Mouse (Mus musculus) midbrain, embryonic 11.5 days (tissue): ENCODE measurements around the gene Olfr320. TPM values are rescaled to one million over a fixed set of nuclear protein-coding genes. Genes with fewer than 3 reads are reported as not detected.
"Not testable (repeated sequence)": the region's sequence is repeated elsewhere in the genome, so short reads cannot be mapped to it uniquely, and the experiment has no call there.

Experiments used
- ATAC-seq: fragments of 200-750 bp; cut with Nextera tagmentation; 2 replicates; pipeline ENCODE4 v1.8.0; 2017; ENCODE audit warnings: moderate TSS enrichment, moderate library complexity; ENCODE audit not compliant: low FRiP score
- DNase-seq: peaks from one replicate; pipeline ENCODE4 v3.0.0; 2015; ENCODE audit warnings: low spot score; ENCODE audit errors: missing footprints
- H3K27ac ChIP-seq: fragments of 300-500 bp; sonication (generic); 2 replicates; pipeline ENCODE4 v1.5.1; 2014; ENCODE audit warnings: low read depth, low read length
- H3K27me3 ChIP-seq: fragments of 300-500 bp; sonication (generic); 2 replicates; pipeline ENCODE4 v1.6.1; 2014; ENCODE audit warnings: mild to moderate bottlenecking, low read length, moderate library complexity, mixed read lengths; ENCODE audit not compliant: control insufficient read depth, insufficient read depth
- H3K36me3 ChIP-seq: fragments of 300-500 bp; sonication (generic); 2 replicates; pipeline ENCODE4 v1.6.1; 2014; ENCODE audit warnings: mild to moderate bottlenecking, low read length, moderate library complexity, mixed read lengths; ENCODE audit not compliant: control insufficient read depth, insufficient read depth
- H3K4me1 ChIP-seq: fragments of 300-500 bp; sonication (generic); 2 replicates; pipeline ENCODE4 v1.6.1; 2014; ENCODE audit warnings: low read length; ENCODE audit not compliant: control insufficient read depth, insufficient read depth
- H3K4me2 ChIP-seq: fragments of 300-500 bp; sonication (generic); 2 replicates; pipeline ENCODE4 v1.6.1; 2014; ENCODE audit warnings: mild to moderate bottlenecking, moderate library complexity
- H3K4me3 ChIP-seq: fragments of 300-500 bp; sonication (generic); 2 replicates; pipeline ENCODE4 v1.5.1; 2014; ENCODE audit warnings: low read depth, low read length
- H3K9ac ChIP-seq: fragments of 300-500 bp; sonication (generic); 2 replicates; pipeline ENCODE4 v1.6.1; 2014; ENCODE audit warnings: low read length
- H3K9me3 ChIP-seq: fragments of 300-500 bp; sonication (generic); 2 replicates; pipeline ENCODE4 v1.6.1; 2016; ENCODE audit warnings: low read length; ENCODE audit not compliant: control insufficient read depth
- WGBS: fragments of 180-500 bp; shearing (Covaris S2); extraction: QIAGEN DNeasy Blood & Tissue Kit; methylation state at CpG from one replicate; pipeline ENCODE4 v1.1.7; 2014; 5-methylcytosine and 5-hydroxymethylcytosine counted together
- polyA plus RNA-seq: library from polyadenylated mRNA; unstranded; fragments of >200 nt; fragmentation: Nextera tagmentation; extraction: Ambion mirVana; gene quantifications from 2 replicates; pipeline ENCODE4 v1.2.1, GENCODE M21; 2014

Olfr320 gene
- polyA plus RNA-seq, 1 experiment from 2014 or later = not detected

GRCm38 (mm10) chr11:58655151-58655550 is 25.7 kb upstream of the Olfr320 start:
- no peaks in the 10 kb centered on the region for H3K4me1 ChIP-seq
- 90% methylated on average over 3 of the region's 3 CpGs for WGBS
- ATAC-seq (no peak), DNase-seq (no peak)
- no peaks in the 10 kb centered on the region for H3K9me3 ChIP-seq
- no peaks in the 10 kb centered on the region for H3K27me3 ChIP-seq
- no peaks in the 10 kb centered on the region for H3K36me3 ChIP-seq
- H3K27ac ChIP-seq = no peak overlapping the region
- H3K4me2 ChIP-seq = no peak overlapping the region
- H3K4me3 ChIP-seq = no peak overlapping the region
- no peak overlapping the region for H3K9ac ChIP-seq

- Histone ChIP-seq H3K9me3 (no peaks in the 10 kb centered on the region), H3K4me1 (no peaks in the 10 kb centered on the region), H3K36me3 (no peaks in the 10 kb centered on the region), H3K27ac (no peak within 1 kb of the TSS), H3K9ac (no peak within 1 kb of the TSS), H3K27me3 (no peaks in the 10 kb centered on the region), H3K4me2 (no peak within 1 kb of the TSS), H3K4me3 (no peak within 1 kb of the TSS)
- ATAC-seq (no peak), DNase-seq (no peak)
- WGBS = 79% methylated on average over 4 of the region's 4 CpGs
These were observed 22.3 kb upstream of the Olfr320 start, which contains the start of gene Olfr322 for GRCm38 (mm10) chr11:58658596-58658995. Olfr322 (plus strand) TSS chr11:58658782.

- no peaks in the 10 kb centered on the region for H3K36me3 ChIP-seq
- H3K4me2 ChIP-seq = no peak overlapping the region
- ATAC-seq (no peak), DNase-seq (no peak)
- no peaks in the 10 kb centered on the region for H3K27me3 ChIP-seq
- H3K4me3 ChIP-seq = no peak overlapping the region
- H3K9ac ChIP-seq = no peak overlapping the region
- no peaks in the 10 kb centered on the region for H3K9me3 ChIP-seq
- H3K27ac ChIP-seq = no peak overlapping the region
- no peaks in the 10 kb centered on the region for H3K4me1 ChIP-seq
These were observed 11.6 kb upstream of the Olfr320 start for GRCm38 (mm10) chr11:58669252-58669651.

GRCm38 (mm10) chr11:58671825-58672224 is 9.1 kb upstream of the Olfr320 start:
- no peak overlapping the region for H3K4me3 ChIP-seq
- H3K27me3 ChIP-seq = no peaks in the 10 kb centered on the region
- no peak overlapping the region for H3K27ac ChIP-seq
- DNase-seq = no peak
- H3K4me2 ChIP-seq = no peak overlapping the region
- H3K4me1 ChIP-seq = no peaks in the 10 kb centered on the region
- 58% methylated on average over 4 of the region's 4 CpGs for WGBS
- no peaks in the 10 kb centered on the region for H3K36me3 ChIP-seq
- no peaks in the 10 kb centered on the region for H3K9me3 ChIP-seq
- no peak for ATAC-seq
- H3K9ac ChIP-seq = no peak overlapping the region

GRCm38 (mm10) chr11:58698862-58699261 is 18.0 kb downstream of the Olfr320 start, which contains the start of gene Olfr319:
Olfr319 (plus strand) TSS chr11:58699162.
- peaks cover 3% of the 10 kb centered on the region for H3K9me3 ChIP-seq
- no peaks in the 10 kb centered on the region for H3K36me3 ChIP-seq
- no peak within 1 kb of the TSS for H3K27ac ChIP-seq
- no peak for ATAC-seq
- no peak within 1 kb of the TSS for H3K4me2 ChIP-seq
- 89% methylated on average over 3 of the region's 3 CpGs for WGBS
- no peaks in the 10 kb centered on the region for H3K27me3 ChIP-seq
- H3K9ac ChIP-seq = no peak within 1 kb of the TSS
- DNase-seq = no peak
- no peaks in the 10 kb centered on the region for H3K4me1 ChIP-seq
- H3K4me3 ChIP-seq = no peak within 1 kb of the TSS

GRCm38 (mm10) chr11:58709086-58709485 is 28.2 kb downstream of the Olfr320 start:
- DNase-seq = no peak
- no peaks in the 10 kb centered on the region for H3K27me3 ChIP-seq
- 79% methylated on average over 11 of the region's 11 CpGs for WGBS
- H3K27ac ChIP-seq = no peak overlapping the region
- H3K9ac ChIP-seq = no peak overlapping the region
- ATAC-seq = no peak
- H3K4me3 ChIP-seq = no peak overlapping the region
- no peaks in the 10 kb centered on the region for H3K36me3 ChIP-seq
- no peak overlapping the region for H3K4me2 ChIP-seq
- no peaks in the 10 kb centered on the region for H3K9me3 ChIP-seq
- H3K4me1 ChIP-seq = no peaks in the 10 kb centered on the region

- not testable (repeated sequence) for DNase-seq, H3K9me3 ChIP-seq, H3K4me2 ChIP-seq, H3K9ac ChIP-seq, H3K36me3 ChIP-seq, H3K27ac ChIP-seq, H3K4me1 ChIP-seq, H3K27me3 ChIP-seq, ATAC-seq, H3K4me3 ChIP-seq
- WGBS = 90% methylated on average over 6 of the region's 7 CpGs
These were observed 36.8 kb downstream of the Olfr320 start for GRCm38 (mm10) chr11:58717723-58718122.

- ATAC-seq = no peak
- Histone ChIP-seq H3K9ac (no peak overlapping the region), H3K27ac (no peak overlapping the region), H3K9me3 (no peaks in the 10 kb centered on the region), H3K36me3 (no peaks in the 10 kb centered on the region), H3K27me3 (no peaks in the 10 kb centered on the region), H3K4me1 (no peaks in the 10 kb centered on the region), H3K4me3 (no peak overlapping the region), H3K4me2 (no peak overlapping the region)
- 86% methylated on average over 4 of the region's 4 CpGs for WGBS
- no peak for DNase-seq
These were observed 38.8 kb downstream of the Olfr320 start for GRCm38 (mm10) chr11:58719701-58720100.

- no peaks in the 10 kb centered on the region for H3K27me3 ChIP-seq
- DNase-seq = no peak
- H3K4me2 ChIP-seq = no peak within 1 kb of the TSS
- no peaks in the 10 kb centered on the region for H3K36me3 ChIP-seq
- H3K27ac ChIP-seq = no peak within 1 kb of the TSS
- ATAC-seq = no peak
- no peaks in the 10 kb centered on the region for H3K9me3 ChIP-seq
- H3K9ac ChIP-seq = no peak within 1 kb of the TSS
- no peaks in the 10 kb centered on the region for H3K4me1 ChIP-seq
- no peak within 1 kb of the TSS for H3K4me3 ChIP-seq
These were observed 43.0 kb downstream of the Olfr320 start, which contains the start of gene Olfr318 for GRCm38 (mm10) chr11:58723914-58724313. Olfr318 (minus strand) TSS chr11:58724014.
